Mouse (Mus musculus) spleen, adult 2 months (tissue): Measurements from ENCODE around the gene Rpl14.

Experiments used
- CTCF ChIP-seq: fragments of 200-500 bp; IDR thresholded peaks from 2 replicates; pipeline ENCODE4 v1.5.1; 2011; ENCODE audit warnings: mild to moderate bottlenecking, inconsistent platforms; ENCODE audit not compliant: insufficient read depth, insufficient read length, insufficient replicate concordance; ENCODE audit errors: extremely low read depth
- POLR2A ChIP-seq: fragments of 200-500 bp; IDR thresholded peaks from 2 replicates; pipeline ENCODE4 v1.6.1; 2011; ENCODE audit warnings: low read depth, low read length, inconsistent platforms

- no peak for TF ChIP-seq CTCF
- no peak for TF ChIP-seq POLR2A
These were observed 545 bp downstream of the Rpl14 start for GRCm38 (mm10) chr9:120571593-120572385.
